Mouse (Mus musculus) right cerebral cortex, adult 18-20 months (tissue): ENCODE measurements around the gene Tns3.
"Not testable (repeated sequence)": the region's sequence is repeated elsewhere in the genome, so short reads cannot be mapped to it uniquely, and the experiment has no call there.

Source experiments
- DNase-seq: peaks from one replicate; pipeline ENCODE4 v3.0.0; 2022; ENCODE audit warnings: mixed read lengths

Gene Tns3

DNA sequence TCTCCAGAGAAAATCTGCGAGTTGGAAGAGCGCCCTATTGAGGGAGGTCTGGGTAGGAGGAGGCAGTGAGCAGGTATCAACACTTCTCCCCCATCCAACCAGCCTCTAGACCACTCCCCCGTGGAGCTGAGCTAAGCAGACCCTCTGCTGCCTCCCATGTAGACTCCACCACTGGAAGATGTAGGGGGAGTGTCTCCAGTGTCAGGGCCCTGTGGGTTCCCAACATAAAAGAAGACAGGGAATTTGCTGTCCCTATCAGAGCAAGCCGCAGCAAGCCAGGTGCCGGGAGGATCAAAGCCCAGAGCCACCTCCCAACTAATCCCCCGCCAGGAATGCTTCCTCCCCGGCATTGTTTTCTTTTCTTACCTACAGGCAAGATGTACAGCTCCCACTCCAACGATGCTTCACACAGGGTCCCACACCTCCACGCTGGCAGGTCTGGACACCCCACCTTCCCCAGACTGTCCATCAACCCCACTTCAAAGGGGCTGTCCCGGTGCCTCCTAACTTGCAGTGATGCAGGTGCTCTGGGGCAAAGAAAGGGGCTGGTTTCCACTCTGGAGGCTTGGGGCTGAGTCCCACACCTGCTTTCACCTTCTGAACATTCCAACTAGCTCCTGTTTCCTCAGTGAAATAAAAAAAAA, 22.6 kb downstream of the Tns3 start:
- no peak for DNase-seq

DNA sequence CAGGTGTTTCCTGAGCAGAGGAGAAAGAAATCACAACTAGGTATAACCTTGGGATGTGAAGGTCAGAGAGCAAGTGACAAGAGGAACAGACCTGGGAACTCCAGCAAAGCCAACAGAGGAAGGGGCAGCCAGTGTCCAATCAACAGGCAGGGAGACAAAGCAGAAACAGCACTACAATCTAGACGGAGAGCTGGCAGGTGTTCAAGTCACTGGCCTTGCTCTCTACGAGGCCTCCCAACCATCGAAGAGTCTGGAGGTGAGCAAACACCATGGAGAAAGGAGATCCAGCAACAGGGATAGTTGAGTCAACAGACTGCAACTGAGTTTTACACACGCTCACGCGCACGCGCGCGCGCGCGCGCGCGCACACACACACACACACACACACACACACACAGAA, 24.6 kb downstream of the Tns3 start:
- no peak for DNase-seq

DNA sequence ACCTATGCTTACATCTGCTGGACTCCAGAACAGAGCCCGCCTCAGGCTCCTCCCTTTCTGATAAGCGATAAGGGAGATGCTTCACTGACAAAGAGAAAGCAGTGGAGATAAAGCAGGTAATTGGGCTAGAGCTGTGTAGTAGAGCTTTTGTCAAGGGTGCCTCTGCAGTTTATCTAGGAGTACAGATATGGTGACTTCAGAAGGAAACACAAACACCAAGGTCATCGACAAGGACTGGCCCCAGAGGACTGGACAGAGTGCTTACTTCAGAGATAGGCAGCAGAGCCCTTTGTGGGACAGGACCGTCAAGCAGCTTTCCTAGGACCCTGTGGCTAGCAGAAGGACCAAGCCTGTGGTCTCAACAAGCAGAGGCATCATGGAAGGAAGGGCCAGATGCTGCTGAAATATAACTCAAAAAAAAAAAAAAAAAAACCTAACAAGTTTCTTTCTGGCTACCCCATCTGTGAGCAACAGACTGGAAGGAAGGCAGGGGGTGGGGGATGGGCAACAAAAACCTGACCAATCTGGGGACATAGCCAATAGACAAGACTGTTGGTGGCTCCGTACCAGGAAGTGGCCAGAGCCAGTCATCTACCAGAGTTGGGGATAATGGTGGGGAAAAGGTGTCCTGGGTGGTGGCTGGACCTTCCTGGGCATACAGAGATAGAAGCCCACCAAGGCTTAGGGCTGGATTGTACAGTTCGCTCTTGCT, 25.2 kb downstream of the Tns3 start:
- no peak for DNase-seq

DNA sequence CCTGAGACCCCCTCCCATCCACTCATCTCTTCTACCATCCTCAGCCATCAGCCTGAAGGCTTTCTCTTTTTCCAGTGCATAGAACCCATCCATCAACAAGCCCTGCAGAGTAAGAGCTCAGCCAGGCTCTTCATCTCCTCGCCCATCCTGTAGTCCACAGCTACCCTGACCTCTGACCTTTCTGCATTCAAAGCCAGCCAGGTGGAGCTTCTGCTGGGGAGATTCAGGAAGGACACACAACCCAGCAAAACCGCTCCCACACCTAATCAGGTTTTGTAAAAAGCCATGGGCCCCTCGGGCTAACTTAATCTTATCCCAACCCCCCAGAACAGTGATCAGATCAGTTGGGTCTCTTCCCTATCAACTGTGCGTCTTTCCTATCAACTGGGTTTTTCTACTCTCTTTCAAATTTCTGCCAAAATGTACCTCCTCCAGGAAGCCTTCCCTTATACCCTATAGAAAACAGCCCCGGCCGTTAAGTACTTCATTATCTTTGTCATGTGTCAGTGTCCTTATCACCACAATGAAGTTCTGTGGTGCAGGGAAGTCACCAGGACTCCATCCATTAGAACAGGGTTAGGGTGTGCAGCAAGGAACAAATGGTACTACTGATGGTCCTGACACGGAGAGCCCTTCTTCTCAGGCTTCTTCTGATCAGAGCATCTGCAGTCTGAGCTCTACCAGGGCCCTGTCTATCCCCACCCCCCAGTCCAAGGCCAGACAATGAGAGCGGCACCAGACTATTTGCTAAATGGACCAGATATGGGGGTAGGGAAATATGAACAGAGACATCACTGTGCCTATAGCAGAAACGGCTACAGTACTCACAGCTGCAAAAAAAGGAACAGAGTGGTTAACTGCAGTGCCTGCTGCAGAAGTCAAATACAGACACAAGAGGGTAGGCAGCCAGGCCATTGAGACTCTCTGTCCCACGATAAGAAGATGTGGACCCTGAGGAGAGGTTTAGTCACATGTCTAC, 26.6 kb downstream of the Tns3 start:
- DNase-seq = no peak

DNA sequence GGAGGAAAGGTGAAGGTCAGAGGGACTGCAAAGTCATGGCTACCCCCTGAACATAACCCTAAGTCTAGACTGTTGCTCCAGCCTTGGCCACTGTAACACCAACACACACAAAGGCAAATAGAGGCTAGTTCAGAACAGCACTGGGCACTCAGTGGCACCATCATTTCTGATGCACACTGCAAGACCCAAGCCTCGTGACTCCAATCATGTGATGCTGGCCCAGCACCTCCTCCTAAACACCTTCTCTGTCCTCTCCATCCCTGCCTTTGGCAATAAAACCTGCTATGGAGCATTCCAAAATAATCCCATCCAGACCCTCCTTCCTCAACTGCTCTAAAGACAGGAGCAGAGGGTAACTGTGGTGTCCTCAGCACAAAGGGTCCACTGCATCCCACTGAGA, 27.7 kb downstream of the Tns3 start:
- DNase-seq = no peak

DNA sequence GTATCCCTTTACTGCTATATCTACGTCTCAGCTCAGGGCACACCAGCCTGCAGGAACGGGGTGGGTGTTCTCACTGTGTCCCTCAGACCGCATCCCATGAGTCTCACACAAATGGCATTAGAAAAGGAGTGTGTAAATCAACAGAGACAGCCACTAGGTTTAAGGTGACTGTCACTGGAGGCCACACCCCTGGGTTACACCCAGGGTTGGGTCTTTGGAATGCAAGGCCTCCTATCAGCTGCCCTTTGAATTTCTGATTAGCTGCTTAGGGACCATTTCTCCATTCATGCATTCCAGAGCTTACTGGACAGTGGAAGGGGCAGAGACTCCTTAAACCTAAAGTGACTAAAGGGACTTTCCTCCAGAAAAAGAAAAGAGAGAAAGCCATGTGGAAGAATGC, 28.6 kb downstream of the Tns3 start:
- DNase-seq = no peak

DNA sequence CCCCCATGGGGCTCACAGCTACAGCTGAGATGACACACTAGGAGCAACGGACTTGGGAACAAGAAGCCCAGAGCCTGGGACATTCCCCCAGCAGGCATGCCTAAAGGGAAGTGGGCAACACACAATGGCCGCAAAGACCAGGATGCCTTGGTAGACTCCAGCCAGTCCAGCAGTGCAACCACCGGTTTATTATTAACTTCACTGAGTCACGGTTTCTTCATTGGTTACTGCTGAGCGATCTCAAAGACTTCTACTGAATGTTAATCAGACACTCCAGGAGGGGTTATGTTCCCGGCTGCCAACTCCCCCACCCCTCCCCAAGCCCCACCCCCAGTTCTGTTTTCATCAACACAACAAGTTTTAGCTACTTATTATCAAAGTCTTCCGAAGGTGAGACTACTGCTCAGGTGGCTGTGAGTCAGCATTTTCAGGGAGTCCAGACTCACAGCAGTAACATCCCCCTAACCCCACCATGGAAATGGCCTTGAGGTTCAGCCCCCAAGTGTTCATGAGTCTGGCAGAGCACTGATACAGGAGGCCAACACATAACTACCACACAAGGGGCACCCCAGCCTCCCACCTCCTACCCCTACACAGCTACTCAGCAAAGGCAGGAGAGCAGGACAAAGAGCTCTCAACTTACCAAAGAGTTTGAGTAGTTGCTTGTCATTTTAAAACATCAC, 29.5 kb downstream of the Tns3 start:
- no peak for DNase-seq

DNA sequence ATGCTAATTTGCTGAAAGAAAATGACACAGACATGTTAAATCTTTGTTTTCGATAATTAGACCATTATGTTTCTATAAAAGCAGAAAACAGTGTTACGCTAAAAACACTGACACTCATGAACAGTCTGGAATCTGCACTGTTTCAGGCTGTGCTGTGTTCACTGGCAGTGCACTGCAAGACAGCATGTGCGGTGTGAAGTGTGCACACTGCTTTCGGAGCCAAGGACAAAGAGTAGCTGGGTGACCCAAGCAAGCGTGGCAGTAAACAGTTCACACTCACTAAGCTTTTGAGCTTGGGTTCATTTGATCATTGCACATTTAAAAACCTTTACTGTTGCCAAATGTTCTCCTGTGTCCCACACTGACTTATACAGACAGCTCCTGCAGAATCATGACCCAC, 32.2 kb downstream of the Tns3 start:
- no peak for DNase-seq

DNA sequence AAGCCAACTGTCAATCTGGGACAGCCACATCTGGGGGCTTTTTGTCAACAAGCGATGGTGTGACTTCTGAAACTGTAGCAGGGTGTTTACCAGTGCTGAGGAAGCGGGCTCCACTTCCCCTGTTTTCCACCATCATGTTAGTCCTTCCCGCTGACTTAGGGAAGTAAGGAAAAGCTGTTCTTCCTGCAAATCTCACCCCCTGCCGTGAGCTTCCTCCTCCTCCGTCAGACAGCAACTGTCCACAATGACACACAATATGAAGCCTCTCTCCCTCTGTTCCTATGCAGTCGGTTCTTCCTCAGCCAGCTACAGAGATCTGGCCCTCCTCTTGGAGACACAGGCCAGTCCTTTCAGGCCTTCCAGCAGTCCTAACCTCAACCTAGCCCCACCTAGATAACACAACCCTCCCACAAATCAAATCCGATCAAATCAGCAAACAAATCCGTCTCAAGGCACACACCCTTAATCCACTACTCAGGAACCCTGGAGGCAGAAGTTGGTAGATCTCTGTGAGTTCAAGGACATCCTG, 34.4 kb downstream of the Tns3 start:
- DNase-seq = no peak

DNA sequence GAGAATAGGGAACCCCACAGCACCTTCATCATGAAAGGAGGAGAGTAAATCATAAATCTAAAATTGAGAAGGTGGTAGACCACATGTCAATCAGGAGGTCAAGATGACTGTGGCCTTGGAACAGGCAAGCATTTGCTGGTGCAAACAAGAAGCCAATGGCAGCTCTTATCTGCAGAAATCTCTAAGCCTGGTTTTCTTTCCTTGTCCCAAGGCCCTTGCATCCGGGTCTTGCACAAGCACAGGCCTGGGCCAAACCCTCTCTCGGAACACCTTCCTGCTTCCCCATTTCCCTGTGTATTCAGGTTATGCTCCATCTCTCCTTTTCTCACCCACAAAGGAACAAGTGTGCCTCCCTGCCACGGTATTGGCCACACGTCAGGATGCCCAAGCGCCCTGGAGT, 35.0 kb downstream of the Tns3 start:
- no peak for DNase-seq

DNA sequence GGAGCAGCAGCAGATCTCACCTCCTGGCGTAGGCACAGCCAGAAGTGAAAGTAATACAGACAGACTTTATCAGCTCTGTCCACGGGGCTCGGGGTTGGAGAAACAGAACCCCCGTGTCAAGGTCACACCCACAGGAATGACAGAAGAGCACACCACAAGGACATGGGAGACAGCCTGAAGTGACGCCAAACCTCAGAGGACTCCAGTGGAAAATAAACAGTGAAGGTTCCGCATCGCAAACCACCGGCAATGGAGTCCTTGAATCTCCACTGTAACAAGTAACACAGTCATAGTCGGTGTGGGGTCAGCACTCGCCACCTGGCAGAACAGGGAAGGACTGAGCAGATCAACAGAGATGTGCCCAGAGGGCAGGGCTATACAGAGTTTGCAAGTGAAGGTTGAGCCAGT, 35.5 kb downstream of the Tns3 start:
- DNase-seq = no peak

DNA sequence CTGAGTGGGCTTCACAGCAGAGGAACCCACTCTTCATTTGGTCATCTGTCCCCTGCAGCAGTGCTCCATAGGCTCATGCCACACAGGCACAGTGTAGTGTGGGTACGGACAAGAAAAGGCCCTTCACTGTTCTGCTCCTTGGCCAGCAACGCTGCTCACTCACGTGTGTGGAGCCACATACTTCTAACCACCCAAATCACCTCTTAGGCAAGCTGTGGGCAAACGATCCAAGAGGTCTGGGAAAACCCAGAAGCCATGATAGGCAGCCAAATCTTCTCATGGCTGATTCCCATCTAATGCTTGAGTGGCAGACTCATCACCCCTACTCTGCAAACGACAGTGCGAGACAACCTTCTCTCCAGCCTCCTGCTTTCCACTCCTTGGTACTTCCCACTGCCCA, 37.2 kb downstream of the Tns3 start:
- no peak for DNase-seq

DNA sequence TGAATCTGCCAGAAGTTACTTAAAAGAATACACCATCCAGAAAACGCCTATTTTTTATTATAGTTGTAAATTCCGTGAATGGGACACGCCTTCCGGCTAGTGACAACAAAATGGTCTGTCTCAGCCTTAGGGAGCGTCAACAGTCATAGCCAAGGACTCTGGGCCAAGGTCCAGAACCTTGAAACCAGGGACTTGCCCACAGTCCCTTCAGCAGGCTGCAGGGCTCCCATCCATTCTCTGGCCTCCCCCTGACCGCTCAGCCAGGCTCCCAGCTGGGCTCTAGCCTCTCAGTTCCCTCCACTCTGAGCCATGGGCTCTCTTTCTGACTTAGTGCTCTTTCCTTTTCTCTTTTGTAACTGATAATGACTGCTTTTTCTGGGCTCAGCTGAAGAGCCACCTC, 37.6 kb downstream of the Tns3 start:
- no peak for DNase-seq

DNA sequence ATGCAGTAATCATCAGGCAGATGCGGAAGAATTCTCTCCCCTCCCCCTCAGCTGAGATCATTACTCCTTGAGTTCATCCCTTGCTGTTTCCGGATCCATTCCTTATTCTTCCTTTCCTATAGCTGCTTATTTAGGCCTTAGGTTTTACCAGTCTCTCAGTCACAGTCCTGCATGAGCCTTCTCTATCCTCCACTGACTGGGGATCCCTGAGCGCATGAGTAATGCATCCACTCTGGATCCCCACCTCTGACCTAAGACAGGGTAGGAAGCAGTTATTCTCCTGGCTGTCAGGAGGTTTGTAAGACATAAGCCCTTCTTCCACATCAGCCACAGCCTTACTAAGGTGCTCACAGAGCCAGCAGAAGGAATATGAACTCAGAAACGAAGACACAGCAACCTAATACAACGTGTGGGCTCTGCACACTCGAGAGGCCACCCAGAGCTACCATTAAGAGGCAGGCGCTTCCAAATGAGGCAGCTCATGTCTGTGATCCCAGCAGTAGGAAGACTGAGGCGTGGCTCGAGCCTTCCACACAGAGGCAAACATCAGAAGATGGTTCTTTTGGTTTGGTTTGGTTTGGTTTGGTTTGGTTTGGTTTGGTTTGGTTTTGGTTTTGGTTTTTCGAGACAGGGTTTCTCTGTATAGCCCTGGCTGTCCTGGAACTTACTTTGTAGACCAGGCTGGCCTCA, 38.3 kb downstream of the Tns3 start:
- DNase-seq = no peak

DNA sequence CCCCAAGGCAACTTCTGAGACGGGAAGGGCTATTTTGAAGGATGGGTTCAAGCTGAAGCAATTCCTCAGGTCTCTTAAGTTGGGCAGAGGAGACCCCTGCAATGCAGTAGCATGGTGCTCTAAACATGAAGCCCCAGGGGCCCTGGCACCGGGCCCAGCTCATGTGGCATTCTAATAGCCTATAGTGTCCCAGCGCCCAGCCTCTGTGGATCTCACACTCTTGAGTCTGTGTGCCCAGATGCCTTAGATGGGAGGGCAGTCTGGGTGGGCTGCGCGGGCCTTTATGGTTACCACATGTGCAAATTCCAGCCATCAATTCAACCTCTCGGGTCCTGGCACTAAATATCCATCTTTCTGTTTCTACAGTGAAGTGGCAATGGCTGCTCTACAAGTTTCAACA, 38.9 kb downstream of the Tns3 start:
- DNase-seq = no peak

DNA sequence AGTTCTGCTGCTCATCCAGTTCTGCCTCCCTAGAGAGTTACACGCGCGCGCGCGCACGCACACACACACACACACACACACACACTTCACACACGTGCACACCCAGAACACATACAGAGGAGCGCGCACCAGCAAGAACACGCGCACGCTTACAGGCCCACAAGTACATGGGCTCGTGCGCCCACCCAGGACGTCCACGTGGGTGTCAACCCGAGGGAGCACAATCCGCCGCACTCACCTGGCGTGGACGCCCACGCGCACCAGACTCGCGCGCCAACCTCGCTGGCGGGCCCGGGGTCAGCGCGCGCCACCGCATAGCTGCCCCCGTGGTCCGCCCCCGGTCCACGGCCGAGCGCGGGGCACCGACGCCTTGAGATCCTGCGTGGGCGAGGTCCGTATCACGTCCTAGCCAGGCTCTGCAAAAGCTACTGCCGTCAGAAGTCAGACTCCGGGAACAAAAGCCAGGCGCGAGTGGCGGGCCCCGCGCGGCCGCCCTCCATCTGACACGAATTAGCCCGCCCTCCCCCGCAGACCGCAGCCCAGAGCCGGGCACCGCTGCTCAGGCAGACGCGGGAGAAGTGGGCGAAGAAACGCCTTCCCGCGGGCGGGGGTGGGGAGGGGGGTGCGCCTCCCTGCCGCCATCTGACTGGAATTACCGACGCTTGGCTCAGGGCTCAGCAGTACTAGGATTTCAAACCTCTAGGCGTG, 40.0 kb downstream of the Tns3 start:
- DNase-seq = peak; percentile 35

DNA sequence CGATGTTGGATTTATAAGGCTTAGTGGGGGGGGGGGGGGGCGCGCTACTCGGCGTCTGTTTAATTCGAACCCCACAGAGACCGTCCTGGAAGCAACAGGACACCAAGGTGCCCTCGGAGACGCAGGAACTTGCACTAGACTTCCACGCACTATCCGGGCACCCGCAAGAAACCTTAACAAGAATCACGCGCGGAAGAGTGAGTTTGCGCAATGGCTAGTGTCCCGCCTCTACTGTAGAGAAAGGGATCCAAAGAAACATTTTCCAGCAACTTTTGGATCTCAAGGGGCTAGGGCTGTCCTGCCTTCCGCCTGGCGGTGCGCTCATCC, 40.5 kb downstream of the Tns3 start:
- no peak for DNase-seq

DNA sequence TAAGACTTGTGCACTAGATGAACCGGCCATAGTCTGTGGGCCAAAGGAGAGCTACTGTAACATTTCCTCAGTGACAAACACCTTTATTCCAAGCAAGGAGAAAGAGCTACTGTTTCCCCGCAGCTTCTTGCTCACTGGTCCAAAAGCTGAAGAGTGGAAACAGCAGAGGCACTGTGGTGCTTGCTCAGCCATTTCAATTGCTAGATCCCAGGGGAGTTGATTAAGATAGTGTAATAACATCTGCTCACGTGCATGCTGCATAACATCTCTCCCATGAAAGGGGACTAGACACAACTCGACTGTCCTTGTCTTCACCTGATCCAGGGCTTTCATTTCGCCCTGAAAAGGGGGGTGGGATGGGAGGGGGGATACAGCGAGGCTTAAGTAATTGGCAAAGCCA, 41.7 kb downstream of the Tns3 start:
- DNase-seq = no peak

DNA sequence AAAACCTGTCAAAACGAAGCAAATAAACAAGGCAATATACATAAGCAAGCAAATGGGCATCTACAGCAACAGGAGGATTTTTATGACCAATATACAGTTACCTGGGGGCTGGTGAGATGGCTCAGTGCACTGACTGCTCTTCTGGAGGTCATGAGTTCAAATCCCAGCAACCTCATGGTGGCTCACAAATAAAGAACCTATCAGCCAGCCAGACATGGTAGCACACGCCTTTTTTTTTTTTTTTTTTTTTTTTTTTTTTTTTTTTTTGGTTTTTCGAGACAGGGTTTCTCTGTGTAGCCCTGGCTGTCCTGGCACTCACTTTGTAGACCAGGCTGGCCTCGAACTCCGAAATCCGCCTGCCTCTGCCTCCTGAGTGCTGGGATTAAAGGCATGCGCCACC, 45.2 kb downstream of the Tns3 start:
- DNase-seq = not testable (repeated sequence)

DNA sequence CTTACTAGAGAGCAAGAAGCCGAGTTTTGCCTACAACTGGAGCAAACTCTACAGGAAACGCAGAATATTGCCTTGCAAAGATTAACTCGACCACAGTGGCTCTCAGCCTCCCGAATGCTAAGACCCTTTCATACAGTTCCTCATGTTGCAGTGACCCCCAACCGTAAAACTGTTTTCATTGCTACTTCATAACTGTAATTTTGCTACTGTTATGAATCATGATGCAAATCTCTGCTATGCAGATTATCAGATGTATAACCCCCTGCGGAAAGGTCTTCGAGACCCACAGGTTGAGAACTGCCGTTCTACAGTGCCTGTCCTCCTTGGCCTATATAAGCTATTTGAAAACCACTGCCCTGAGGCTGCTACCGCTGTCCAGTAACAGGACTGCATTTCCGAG, 46.0 kb downstream of the Tns3 start:
- DNase-seq = no peak

DNA sequence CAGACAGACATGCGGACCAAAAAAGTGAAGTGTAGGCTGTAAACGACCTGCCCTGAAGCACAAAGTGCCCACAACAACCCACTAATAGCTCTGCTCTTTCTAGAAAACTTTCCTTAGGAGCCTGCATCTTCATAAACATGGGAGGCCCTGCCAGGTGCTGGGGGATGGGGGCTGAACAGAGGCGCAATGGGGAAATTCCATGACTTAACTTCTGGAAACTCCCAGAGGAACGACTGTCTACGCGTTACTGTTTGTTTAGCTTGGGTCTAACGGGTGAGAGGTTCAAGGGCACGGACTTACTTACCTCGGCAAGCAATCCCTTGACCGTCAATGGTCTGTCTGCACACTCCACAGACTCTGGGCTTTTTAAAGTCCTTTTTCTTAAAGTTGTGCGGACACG, 48.9 kb downstream of the Tns3 start:
- no peak for DNase-seq

DNA sequence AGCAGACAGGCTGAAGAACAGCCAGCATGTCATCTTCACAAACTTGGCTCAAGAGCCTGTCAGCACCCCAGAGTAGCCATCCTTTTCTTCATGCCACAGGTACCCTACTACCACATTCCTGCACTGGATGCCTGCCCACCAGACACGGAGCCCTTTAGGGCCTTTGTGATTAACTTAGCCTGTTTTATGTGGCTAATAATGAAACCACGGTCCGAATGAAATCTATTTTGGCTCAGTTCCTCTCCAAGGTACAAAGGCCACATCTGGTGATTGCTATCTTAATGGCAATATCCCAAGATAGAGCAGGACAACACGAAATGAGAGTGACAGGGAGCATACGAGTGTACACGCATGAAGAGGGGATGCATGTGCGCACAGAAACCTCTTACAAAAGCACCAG, 53.9 kb downstream of the Tns3 start:
- DNase-seq = no peak
